Mouse (Mus musculus): ENCODE data around the gene Hmga1. TPM values are rescaled to one million over a fixed set of nuclear protein-coding genes. Genes with fewer than 3 reads are reported as not detected.

Hmga1 gene
- total RNA-seq, 2 experiments from 2014 or later, result 35.2 to 36.0 TPM

- DNase-seq, result no peak
Observed at GRCm38 (mm10) chr17:27591826-27592564, 35.7 kb downstream of the Hmga1 start.

- no peak for DNase-seq
Observed at GRCm38 (mm10) chr17:27592565-27592910, 36.2 kb downstream of the Hmga1 start.

GRCm38 (mm10) chr17:27595659-27596375 lies 39.5 kb downstream of the Hmga1 start:
- DNase-seq, result no peak

DNA sequence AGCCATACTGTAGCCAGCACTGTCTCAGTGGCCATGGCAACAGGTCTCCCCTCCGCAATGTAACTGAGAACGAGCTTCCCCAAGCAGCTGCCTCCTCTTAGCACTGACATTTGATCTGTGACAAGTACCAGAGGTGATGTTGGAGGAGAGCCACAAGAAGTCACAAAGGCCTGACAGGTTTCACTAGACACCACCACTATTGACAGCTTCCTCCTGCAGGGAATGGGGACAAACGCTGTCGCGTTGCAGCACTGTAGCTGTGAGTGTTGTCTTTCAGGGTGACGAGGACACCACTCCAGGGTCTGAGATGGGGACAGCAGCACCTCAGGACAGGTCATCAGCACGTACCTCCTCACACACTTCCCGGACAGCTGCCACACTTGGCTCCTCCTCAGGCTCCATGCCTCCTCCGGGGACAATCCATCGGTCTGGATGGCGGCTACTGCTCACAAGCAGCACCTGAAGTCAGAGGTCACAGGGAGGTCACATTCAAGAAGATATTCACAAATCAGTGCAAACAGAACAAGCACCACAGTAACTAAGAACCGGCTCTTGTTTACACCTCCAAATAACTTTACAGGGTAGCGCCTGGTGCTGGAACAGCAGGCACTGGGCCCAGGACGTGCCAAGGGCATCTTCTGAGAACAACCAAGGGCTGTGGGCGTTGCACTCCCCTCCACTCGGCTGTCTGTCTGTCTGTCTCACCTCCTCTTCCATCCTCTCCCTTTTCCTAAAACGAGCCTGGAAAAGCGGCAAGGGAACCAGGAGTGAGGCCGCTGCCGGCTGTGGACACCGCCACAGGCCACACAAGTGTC lies 40.3 kb downstream of the Hmga1 start:
- no peak for DNase-seq

- no peak for DNase-seq
Observed at GRCm38 (mm10) chr17:27600286-27600685, 44.0 kb downstream of the Hmga1 start.

DNA sequence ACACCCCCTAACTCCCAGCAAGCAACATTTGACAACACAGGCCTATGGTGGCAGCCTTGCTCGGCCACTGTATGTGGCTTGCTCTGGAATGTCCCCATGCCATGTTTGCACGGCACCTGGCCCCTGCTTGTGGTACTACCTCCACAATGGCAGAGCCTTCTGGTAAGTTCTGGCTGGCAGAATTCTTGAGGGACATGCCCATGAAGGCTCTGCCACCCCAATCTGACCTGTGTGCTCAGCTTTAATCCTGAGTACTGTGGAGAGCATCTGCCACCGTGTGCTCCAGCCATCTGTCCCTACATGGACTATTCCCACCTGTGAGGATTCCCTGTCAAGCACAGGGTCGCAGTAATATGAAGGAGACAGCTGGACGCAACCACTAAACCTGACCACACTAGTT lies 44.6 kb downstream of the Hmga1 start:
- DNase-seq, result no peak

- DNase-seq, result no peak
Observed at GRCm38 (mm10) chr17:27603036-27603435, 46.7 kb downstream of the Hmga1 start.

DNA sequence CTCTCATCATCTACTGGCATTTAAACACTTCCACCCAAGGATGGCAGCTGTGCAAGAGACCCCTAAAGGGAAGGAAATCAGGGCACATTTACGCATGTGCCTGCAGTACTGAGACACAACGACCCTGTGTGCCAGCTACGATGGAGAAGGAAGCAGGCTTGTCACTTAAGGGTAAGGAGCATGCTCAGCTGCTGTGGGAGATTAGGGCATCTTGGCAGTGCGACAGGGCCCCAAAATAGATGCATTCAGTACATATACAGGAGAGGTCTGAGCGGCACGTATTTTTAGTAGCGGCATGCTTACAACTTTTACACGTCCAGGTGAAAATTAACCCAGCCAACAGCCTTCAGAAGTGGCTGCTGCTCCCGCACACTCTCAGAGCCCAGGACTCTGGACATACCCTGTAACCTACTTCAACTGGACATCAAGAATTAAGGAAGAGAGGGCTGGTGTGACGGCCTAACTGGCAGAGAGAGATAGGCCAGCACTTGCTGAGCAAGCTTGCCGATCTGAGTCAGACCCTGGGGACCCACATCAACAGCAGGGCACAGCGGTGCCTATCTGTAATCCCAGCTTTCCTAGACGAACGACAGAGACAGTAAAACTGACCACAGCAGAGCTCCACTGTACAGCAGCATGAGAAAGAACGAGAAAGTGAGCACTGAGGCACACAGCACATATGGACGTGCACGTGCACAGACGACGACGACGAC lies 47.4 kb downstream of the Hmga1 start:
- no peak for DNase-seq

- no peak for DNase-seq
Observed at GRCm38 (mm10) chr17:27609576-27609975, 53.3 kb downstream of the Hmga1 start.

- peak; percentile 61 to 66 for DNase-seq
Observed at GRCm38 (mm10) chr17:27610679-27611518, 54.6 kb downstream of the Hmga1 start.

GRCm38 (mm10) chr17:27611519-27611884 lies 55.2 kb downstream of the Hmga1 start:
- no peak for DNase-seq

GRCm38 (mm10) chr17:27611994-27612393 lies 55.7 kb downstream of the Hmga1 start:
- DNase-seq, result no peak

GRCm38 (mm10) chr17:27613016-27613415 lies 56.7 kb downstream of the Hmga1 start:
- no peak for DNase-seq

Other genes with a start within 250 kb of the Hmga1 start
- 1 to 10 TPM; 8.9 to 9.6 TPM for gene Grm4, start 35.1 kb upstream of the Hmga1 start, total RNA-seq (2021)
- gene AI413582, start 9.3 kb downstream of the Hmga1 start, total RNA-seq (2021), result 10 to 100 TPM; 62.6 to 63.9 TPM
- 100 to 1,000 TPM; 564 to 566 TPM for gene Nudt3, start 67.0 kb downstream of the Hmga1 start, total RNA-seq (2021)
- gene RPS10-NUDT3, start 78.7 kb downstream of the Hmga1 start, total RNA-seq (2021), result not detected
- 100 to 1,000 TPM; 444 to 462 TPM for gene Rps10, start 80.2 kb downstream of the Hmga1 start, total RNA-seq (2021)
- gene Pacsin1, start 99.0 kb downstream of the Hmga1 start, total RNA-seq (2021), result 100 to 1,000 TPM; 310 to 319 TPM
- gene Spdef, start 172.5 kb downstream of the Hmga1 start, total RNA-seq (2021), result under 1 TPM in 1 of 2 experiments, not detected in 1; 0.90 TPM

All from layer of hippocampus, postnatal 36 days (tissue).